Mouse (Mus musculus): ENCODE measurements around the gene Gm47969. TPM values are rescaled to one million over a fixed set of nuclear protein-coding genes. Genes with fewer than 3 reads are reported as not detected.

Gene Gm47969
- polyA plus RNA-seq, 1 experiment from 2014 or later = not detected

- H3K27ac ChIP-seq (ENCODE audit: low read length) = no peak within 1 kb of the TSS
- no peaks in the 10 kb centered on the region for H3K4me1 ChIP-seq (ENCODE audit: control insufficient read depth, insufficient read depth, low read length)
- H3K9me3 ChIP-seq (ENCODE audit: control insufficient read depth, low read depth, low read length) = no peaks in the 10 kb centered on the region
- no peak for ATAC-seq (ENCODE audit: insufficient number of reproducible peaks, insufficient read depth, low FRiP score, low read depth)
- no peaks in the 10 kb centered on the region for H3K36me3 ChIP-seq (ENCODE audit: control insufficient read depth, insufficient read depth, low read length)
- H3K4me2 ChIP-seq (replicated peaks; ENCODE audit: low read depth, low read length) = no peak within 1 kb of the TSS
- 88% methylated on average over 4 of the region's 4 CpGs for WGBS
- H3K4me3 ChIP-seq (ENCODE audit: low read depth, low read length) = no peak within 1 kb of the TSS
- H3K27me3 ChIP-seq (ENCODE audit: control insufficient read depth, insufficient read depth, low read length) = no peaks in the 10 kb centered on the region
- H3K9ac ChIP-seq (replicated peaks; ENCODE audit: low read depth, low read length) = no peak within 1 kb of the TSS
Observed at GRCm38 (mm10) chr1:83060643-83061042, 15.9 kb downstream of the Gm47969 start, which contains the start of gene Krtap28-13. Gene Krtap28-13 (plus strand): TSS chr1:83060930.

DNA sequence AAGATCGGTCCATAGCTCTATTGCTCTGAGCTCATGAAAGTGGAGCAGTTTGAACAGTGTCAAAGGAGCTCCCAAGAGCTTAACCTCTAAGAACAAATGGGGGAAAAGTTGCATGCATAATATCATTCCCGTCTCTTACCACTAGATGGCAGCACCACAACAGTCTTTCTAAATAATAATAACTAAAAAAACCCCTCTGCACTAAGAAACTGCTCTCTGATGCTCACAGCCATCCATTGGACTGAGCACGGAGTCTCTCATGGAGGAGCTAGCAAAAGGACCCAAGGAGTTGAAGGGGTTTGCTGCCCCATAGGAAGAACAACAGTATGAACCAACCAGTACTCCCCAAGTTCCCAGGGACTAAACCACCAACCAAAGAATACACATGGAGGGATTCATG lies 20.1 kb downstream of the Gm47969 start:
- H3K9me3 ChIP-seq (ENCODE audit: control insufficient read depth, low read depth, low read length) = no peaks in the 10 kb centered on the region
- H3K4me3 ChIP-seq (ENCODE audit: low read depth, low read length) = no peak overlapping the region
- H3K36me3 ChIP-seq (ENCODE audit: control insufficient read depth, insufficient read depth, low read length) = no peaks in the 10 kb centered on the region
- no peak overlapping the region for H3K27ac ChIP-seq (ENCODE audit: low read length)
- WGBS = 26% methylated on average over 3 of the region's 3 CpGs
- no peaks in the 10 kb centered on the region for H3K27me3 ChIP-seq (ENCODE audit: control insufficient read depth, insufficient read depth, low read length)
- ATAC-seq (ENCODE audit: insufficient number of reproducible peaks, insufficient read depth, low FRiP score, low read depth) = no peak
- no peak overlapping the region for H3K4me2 ChIP-seq (replicated peaks; ENCODE audit: low read depth, low read length)
- H3K9ac ChIP-seq (replicated peaks; ENCODE audit: low read depth, low read length) = no peak overlapping the region
- no peaks in the 10 kb centered on the region for H3K4me1 ChIP-seq (ENCODE audit: control insufficient read depth, insufficient read depth, low read length)

DNA sequence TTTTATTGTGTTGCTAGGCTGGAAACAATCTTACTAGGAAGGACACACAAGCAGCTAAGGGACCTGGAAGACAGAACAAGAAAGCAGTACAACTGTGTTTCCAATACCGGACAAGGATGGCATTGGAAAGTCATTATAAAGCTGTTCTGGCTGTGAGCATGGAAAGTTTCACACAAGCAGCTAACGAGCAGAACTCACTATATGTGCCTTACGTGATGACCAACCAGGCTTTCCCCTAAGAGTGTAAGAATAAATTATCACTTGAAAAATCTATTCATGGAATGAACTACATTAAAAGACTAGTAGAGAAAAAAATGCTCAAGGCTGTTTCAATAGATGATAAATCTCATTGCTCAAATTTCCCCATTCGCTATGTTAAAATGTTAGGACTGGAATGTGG lies 21.8 kb downstream of the Gm47969 start:
- Histone ChIP-seq H3K4me1 (ENCODE audit: control insufficient read depth, insufficient read depth, low read length) (no peaks in the 10 kb centered on the region), H3K27me3 (ENCODE audit: control insufficient read depth, insufficient read depth, low read length) (no peaks in the 10 kb centered on the region), H3K27ac (ENCODE audit: low read length) (no peak overlapping the region), H3K36me3 (ENCODE audit: control insufficient read depth, insufficient read depth, low read length) (no peaks in the 10 kb centered on the region), H3K9ac (replicated peaks; ENCODE audit: low read depth, low read length) (no peak overlapping the region), H3K9me3 (ENCODE audit: control insufficient read depth, low read depth, low read length) (no peaks in the 10 kb centered on the region), H3K4me2 (replicated peaks; ENCODE audit: low read depth, low read length) (no peak overlapping the region), H3K4me3 (ENCODE audit: low read depth, low read length) (no peak overlapping the region)
- 94% methylated on average over 4 of the region's 4 CpGs for WGBS
- no peak for ATAC-seq (ENCODE audit: insufficient number of reproducible peaks, insufficient read depth, low FRiP score, low read depth)

DNA sequence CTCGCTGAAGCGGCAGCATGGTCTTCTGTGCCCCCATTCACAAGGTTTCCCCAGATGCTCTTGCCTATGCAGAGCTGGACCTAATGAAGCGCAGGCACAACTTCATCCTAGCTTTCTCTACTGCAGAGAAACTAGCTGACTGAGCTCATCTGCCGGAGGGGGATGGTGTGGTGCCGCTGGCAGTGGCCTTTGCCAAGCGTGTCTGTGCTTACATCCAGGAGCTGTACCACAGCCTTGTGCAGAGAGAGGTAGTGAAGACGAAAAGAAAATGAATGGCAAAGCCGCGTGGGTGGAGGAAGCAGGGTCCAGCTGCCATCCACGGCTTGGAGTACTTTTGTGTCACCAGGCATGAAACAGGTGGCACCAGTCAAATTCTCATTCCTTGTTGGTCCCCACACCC lies 22.5 kb downstream of the Gm47969 start:
- Histone ChIP-seq H3K36me3 (ENCODE audit: control insufficient read depth, insufficient read depth, low read length) (no peaks in the 10 kb centered on the region), H3K9ac (replicated peaks; ENCODE audit: low read depth, low read length) (no peak overlapping the region), H3K27ac (ENCODE audit: low read length) (no peak overlapping the region), H3K4me1 (ENCODE audit: control insufficient read depth, insufficient read depth, low read length) (no peaks in the 10 kb centered on the region), H3K4me3 (ENCODE audit: low read depth, low read length) (no peak overlapping the region), H3K9me3 (ENCODE audit: control insufficient read depth, low read depth, low read length) (no peaks in the 10 kb centered on the region), H3K27me3 (ENCODE audit: control insufficient read depth, insufficient read depth, low read length) (no peaks in the 10 kb centered on the region), H3K4me2 (replicated peaks; ENCODE audit: low read depth, low read length) (no peak overlapping the region)
- ATAC-seq (ENCODE audit: insufficient number of reproducible peaks, insufficient read depth, low FRiP score, low read depth) = no peak
- 84% methylated on average over 10 of the region's 10 CpGs for WGBS

DNA sequence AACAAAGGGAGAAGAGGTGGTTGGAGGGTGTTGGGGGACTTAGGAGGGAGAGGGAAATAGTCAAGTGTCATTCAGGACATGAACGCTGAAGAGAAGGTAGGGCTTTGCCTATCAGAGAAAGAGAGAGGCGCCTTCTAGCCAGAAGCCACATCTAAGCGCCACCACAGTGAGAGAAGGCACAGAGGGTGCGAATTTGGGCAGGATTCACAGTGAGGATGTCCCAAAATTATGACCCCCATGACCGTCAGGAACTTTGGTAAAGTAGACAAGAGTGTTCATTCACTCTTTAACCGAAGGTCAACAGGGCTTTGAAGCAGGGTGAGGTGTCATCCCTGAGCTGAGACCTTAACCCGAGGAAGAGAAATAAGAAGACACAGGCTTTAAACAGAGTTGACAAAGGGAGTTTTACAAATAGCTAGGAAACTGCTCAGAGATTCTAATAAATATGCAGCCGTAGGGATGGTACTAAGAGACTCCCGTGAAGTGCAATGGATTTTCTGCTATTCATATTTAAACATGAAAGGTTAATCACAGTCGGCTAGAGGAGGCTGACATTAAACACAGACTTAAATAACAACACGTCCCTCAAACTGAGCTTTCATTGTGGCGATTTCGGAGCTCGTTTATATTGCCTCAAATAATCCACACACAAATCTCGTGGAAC lies 30.9 kb downstream of the Gm47969 start:
- no peaks in the 10 kb centered on the region for H3K36me3 ChIP-seq (ENCODE audit: control insufficient read depth, insufficient read depth, low read length)
- H3K9me3 ChIP-seq (ENCODE audit: control insufficient read depth, low read depth, low read length) = no peaks in the 10 kb centered on the region
- ATAC-seq (ENCODE audit: insufficient number of reproducible peaks, insufficient read depth, low FRiP score, low read depth) = peak; percentile 33; the same call in 1 of the 2 replicates
- H3K27me3 ChIP-seq (ENCODE audit: control insufficient read depth, insufficient read depth, low read length) = no peaks in the 10 kb centered on the region
- no peaks in the 10 kb centered on the region for H3K4me1 ChIP-seq (ENCODE audit: control insufficient read depth, insufficient read depth, low read length)
- H3K4me2 ChIP-seq (replicated peaks; ENCODE audit: low read depth, low read length) = peak overlapping the region; percentile 25
- no peak overlapping the region for H3K27ac ChIP-seq (ENCODE audit: low read length)
- H3K9ac ChIP-seq (replicated peaks; ENCODE audit: low read depth, low read length) = no peak overlapping the region
- 37% methylated on average over 15 of the region's 15 CpGs for WGBS
- H3K4me3 ChIP-seq (ENCODE audit: low read depth, low read length) = peak overlapping the region; percentile 12; the same call in 1 of the 2 replicates

DNA sequence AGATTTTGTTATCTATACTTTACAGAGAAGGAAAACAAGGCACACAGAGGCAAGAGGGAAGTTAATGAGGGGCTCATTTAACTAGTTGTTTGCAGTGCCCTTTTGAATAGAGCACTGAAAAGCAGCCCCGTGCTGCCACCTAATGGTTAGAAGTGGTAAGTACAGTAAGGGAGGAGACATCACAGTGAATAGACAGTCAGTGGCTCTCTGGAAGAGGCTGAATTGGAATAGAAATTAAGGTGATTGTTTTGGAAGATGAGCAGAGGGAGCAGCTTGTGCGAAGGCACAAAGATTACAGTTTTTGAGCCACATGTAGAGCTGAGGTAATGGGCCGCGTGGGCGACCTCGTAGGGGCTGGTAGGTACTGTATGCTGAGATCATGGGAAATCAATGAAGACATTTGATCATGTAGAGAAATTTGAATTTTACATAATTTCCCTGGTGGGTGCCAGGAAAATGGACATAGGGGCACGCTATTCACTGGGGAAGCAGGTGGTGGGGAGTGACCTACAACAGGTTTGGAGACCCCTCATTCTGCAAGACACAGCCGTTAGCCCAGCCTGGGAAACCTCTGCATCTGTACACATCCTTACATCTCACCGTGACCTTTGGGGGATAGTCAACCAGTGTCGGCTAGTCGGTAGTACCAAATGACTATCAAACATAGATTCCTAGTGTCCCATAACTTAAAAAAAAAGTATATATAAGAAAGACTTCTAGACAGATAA lies 31.6 kb downstream of the Gm47969 start:
- 44% methylated on average over 11 of the region's 11 CpGs for WGBS
- no peaks in the 10 kb centered on the region for H3K4me1 ChIP-seq (ENCODE audit: control insufficient read depth, insufficient read depth, low read length)
- peak; percentile 63 for ATAC-seq (ENCODE audit: insufficient number of reproducible peaks, insufficient read depth, low FRiP score, low read depth)
- peak overlapping the region; percentile 12; the same call in 1 of the 2 replicates for H3K4me3 ChIP-seq (ENCODE audit: low read depth, low read length)
- H3K36me3 ChIP-seq (ENCODE audit: control insufficient read depth, insufficient read depth, low read length) = no peaks in the 10 kb centered on the region
- H3K9me3 ChIP-seq (ENCODE audit: control insufficient read depth, low read depth, low read length) = no peaks in the 10 kb centered on the region
- no peak overlapping the region for H3K9ac ChIP-seq (replicated peaks; ENCODE audit: low read depth, low read length)
- no peaks in the 10 kb centered on the region for H3K27me3 ChIP-seq (ENCODE audit: control insufficient read depth, insufficient read depth, low read length)
- no peak overlapping the region for H3K27ac ChIP-seq (ENCODE audit: low read length)
- H3K4me2 ChIP-seq (replicated peaks; ENCODE audit: low read depth, low read length) = peak overlapping the region; percentile 25

DNA sequence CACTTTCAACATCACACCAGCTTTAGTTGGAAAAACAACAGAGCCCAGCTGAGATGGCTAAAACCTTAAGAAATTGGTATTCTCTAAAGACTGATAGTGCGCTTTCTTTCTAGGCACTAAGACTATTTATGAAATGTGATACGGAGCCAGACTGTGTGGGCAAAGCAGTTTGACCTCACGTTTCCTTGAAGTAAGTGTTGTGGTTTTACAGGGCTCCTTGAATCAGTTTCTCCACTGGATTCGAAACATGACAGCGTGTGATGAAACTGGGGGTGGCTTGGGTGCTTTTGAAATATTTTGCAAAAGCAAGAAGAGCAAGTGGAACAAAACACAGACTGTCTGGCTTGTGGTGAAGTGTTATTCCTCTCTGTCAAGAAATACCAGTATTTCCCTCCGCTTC lies 32.3 kb downstream of the Gm47969 start:
- H3K36me3 ChIP-seq (ENCODE audit: control insufficient read depth, insufficient read depth, low read length) = no peaks in the 10 kb centered on the region
- 68% methylated on average over 6 of the region's 6 CpGs for WGBS
- H3K4me2 ChIP-seq (replicated peaks; ENCODE audit: low read depth, low read length) = no peak overlapping the region
- no peaks in the 10 kb centered on the region for H3K4me1 ChIP-seq (ENCODE audit: control insufficient read depth, insufficient read depth, low read length)
- no peak overlapping the region for H3K9ac ChIP-seq (replicated peaks; ENCODE audit: low read depth, low read length)
- no peak for ATAC-seq (ENCODE audit: insufficient number of reproducible peaks, insufficient read depth, low FRiP score, low read depth)
- no peak overlapping the region for H3K27ac ChIP-seq (ENCODE audit: low read length)
- H3K27me3 ChIP-seq (ENCODE audit: control insufficient read depth, insufficient read depth, low read length) = no peaks in the 10 kb centered on the region
- H3K9me3 ChIP-seq (ENCODE audit: control insufficient read depth, low read depth, low read length) = no peaks in the 10 kb centered on the region
- no peak overlapping the region for H3K4me3 ChIP-seq (ENCODE audit: low read depth, low read length)

DNA sequence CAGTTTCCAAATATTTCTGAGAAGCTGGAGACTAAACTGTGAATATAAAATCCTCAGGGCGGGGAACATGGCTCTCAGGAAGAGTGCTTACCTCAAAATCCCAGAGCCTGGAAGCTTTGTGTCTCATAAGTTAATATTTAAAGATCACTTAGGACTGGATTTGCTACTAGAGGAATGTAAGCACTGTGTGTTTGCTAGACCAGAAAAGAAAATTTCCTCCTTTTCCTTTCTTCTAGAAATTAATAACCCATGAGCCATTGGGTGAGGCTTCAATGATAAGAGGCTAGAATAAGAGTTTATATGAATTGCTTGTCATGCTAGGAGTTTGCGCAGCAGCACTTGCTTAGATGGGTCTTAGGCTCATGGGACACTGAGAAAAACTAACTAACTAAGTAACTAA lies 40.1 kb downstream of the Gm47969 start:
- 62% methylated on average over 2 of the region's 2 CpGs for WGBS
- no peak overlapping the region for H3K4me3 ChIP-seq (ENCODE audit: low read depth, low read length)
- no peaks in the 10 kb centered on the region for H3K36me3 ChIP-seq (ENCODE audit: control insufficient read depth, insufficient read depth, low read length)
- no peaks in the 10 kb centered on the region for H3K9me3 ChIP-seq (ENCODE audit: control insufficient read depth, low read depth, low read length)
- 0 out of 2 replicates have a peak, but pooled peaks have one; percentile 67 for ATAC-seq (ENCODE audit: insufficient number of reproducible peaks, insufficient read depth, low FRiP score, low read depth)
- H3K27me3 ChIP-seq (ENCODE audit: control insufficient read depth, insufficient read depth, low read length) = no peaks in the 10 kb centered on the region
- no peaks in the 10 kb centered on the region for H3K4me1 ChIP-seq (ENCODE audit: control insufficient read depth, insufficient read depth, low read length)
- no peak overlapping the region for H3K9ac ChIP-seq (replicated peaks; ENCODE audit: low read depth, low read length)
- no peak overlapping the region for H3K27ac ChIP-seq (ENCODE audit: low read length)
- H3K4me2 ChIP-seq (replicated peaks; ENCODE audit: low read depth, low read length) = no peak overlapping the region

Data from stomach, embryonic 14.5 days (tissue).